In the genomic region with DNA sequence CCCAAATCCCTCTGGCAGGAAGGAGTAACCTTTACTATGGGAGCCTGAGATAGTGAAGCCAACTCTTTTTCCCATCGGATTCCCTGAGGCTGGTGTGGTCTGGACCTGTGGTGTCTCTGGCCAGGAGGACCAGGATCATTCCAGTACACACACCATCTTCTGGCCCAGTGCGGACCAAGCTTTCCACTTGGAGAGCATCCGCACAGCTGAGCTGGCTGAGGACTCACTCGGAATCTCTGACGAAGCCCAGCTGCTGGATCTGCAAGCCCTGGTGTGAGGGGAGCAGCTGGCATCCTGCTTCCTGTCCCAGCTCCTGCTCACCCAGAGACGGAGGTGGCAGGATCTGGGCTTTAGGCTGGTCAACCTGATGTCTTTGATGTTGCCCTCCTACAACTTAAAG, we compare ENCODE assay signal across 8 mouse cellular contexts.
DNase-seq lines count a peak whose midpoint lies in the region; ATAC-seq and TF ChIP-seq lines count a peak whose summit lies in the region.

No protein-coding gene starts in this region.

- intact Hi-C loops in heart, postnatal 10 days (cut with DNase I): no loop called here

- no peaks in the 10 kb centered on the region for H3K27me3 ChIP-seq in limb, embryonic 13.5 days
- no peaks in the 10 kb centered on the region for H3K27me3 ChIP-seq in stomach, postnatal 0 days (ENCODE audit: control insufficient read depth, insufficient read depth, low read length)

- peak; percentile 73 for DNase-seq in urinary bladder, postnatal 14 days (ENCODE audit: low spot score)
- DNase-seq in urinary bladder, postnatal 25 days (ENCODE audit: low spot score): no peak
- peak; percentile 77 to 80 for DNase-seq in heart, postnatal 10 days
- no peak for DNase-seq in stomach, postnatal 0 days (ENCODE audit: low spot score)
- no peak for DNase-seq in thymus, postnatal 14 days
- DNase-seq in embryo, embryonic 9.5 days (ENCODE audit: extremely low spot score): no peak

- no peak for TF ChIP-seq EP300 in stomach, postnatal 0 days (optimal IDR thresholded peaks at IDR 0.05)

- H3K36me3 ChIP-seq in limb, embryonic 13.5 days: no peaks in the 10 kb centered on the region
- no peaks in the 10 kb centered on the region for H3K36me3 ChIP-seq in stomach, postnatal 0 days (ENCODE audit: control insufficient read depth, insufficient read depth, low read length)

- peaks cover 58% of the 10 kb centered on the region for H3K4me1 ChIP-seq in limb, embryonic 13.5 days
- peaks cover 7% of the 10 kb centered on the region; the same call in 1 of the 2 replicates for H3K4me1 ChIP-seq in stomach, postnatal 0 days (replicated peaks; ENCODE audit: control insufficient read depth, insufficient read depth)

- H3K4me3 ChIP-seq in limb, embryonic 13.5 days: no peak overlapping the region
- no peak overlapping the region for H3K4me3 ChIP-seq in stomach, postnatal 0 days (ENCODE audit: low read depth, low read length)

- H3K27ac ChIP-seq in limb, embryonic 13.5 days: peak overlapping the region; percentile 83
- 0 out of 2 replicates have a peak overlapping the region, but pooled peaks have one; percentile 30 for H3K27ac ChIP-seq in stomach, postnatal 0 days (replicated peaks)

- no peak overlapping the region for H3K4me2 ChIP-seq in limb, embryonic 13.5 days (replicated peaks)
- no peak overlapping the region for H3K4me2 ChIP-seq in stomach, postnatal 0 days (replicated peaks; ENCODE audit: low read depth)

- H3K9ac ChIP-seq in limb, embryonic 13.5 days: no peak overlapping the region
- no peak overlapping the region for H3K9ac ChIP-seq in stomach, postnatal 0 days (ENCODE audit: low read length)

- TF ChIP-seq CTCF in stomach, postnatal 0 days (IDR thresholded peaks at IDR 0.05; ENCODE audit: low read depth): no peak

- no peaks in the 10 kb centered on the region for H3K9me3 ChIP-seq in limb, embryonic 13.5 days
- no peaks in the 10 kb centered on the region for H3K9me3 ChIP-seq in stomach, postnatal 0 days (ENCODE audit: control insufficient read depth, low read length)

- WGBS in limb, embryonic 13.5 days: 48% methylated on average over 6 of the region's 6 CpGs
- WGBS in stomach, postnatal 0 days: 44% methylated on average over 6 of the region's 6 CpGs

- no peak for ATAC-seq in limb, embryonic 13.5 days (ENCODE audit: low FRiP score, low read depth)
- ATAC-seq in stomach, postnatal 0 days (ENCODE audit: low FRiP score, low TSS enrichment): peak; percentile 55; the same call in 1 of the 2 replicates
- no peak for ATAC-seq in monocyte, adult 5-6 weeks (replicated peaks; ENCODE audit: insufficient number of reproducible peaks, low FRiP score, low TSS enrichment, poor library complexity, severe bottlenecking)

Comparison
In these comparisons a context has a peak if more than half of its experiments do, and no peak if none do; other contexts are left out.
1. DNase-seq: peak in urinary bladder, postnatal 14 days (single experiment) and heart, postnatal 10 days (2 of 2); none in urinary bladder, postnatal 25 days (single experiment), stomach, postnatal 0 days (single experiment), thymus, postnatal 14 days (single experiment) and embryo, embryonic 9.5 days (single experiment).